10 mouse cellular contexts compared by ENCODE assay signal in the genomic region with DNA sequence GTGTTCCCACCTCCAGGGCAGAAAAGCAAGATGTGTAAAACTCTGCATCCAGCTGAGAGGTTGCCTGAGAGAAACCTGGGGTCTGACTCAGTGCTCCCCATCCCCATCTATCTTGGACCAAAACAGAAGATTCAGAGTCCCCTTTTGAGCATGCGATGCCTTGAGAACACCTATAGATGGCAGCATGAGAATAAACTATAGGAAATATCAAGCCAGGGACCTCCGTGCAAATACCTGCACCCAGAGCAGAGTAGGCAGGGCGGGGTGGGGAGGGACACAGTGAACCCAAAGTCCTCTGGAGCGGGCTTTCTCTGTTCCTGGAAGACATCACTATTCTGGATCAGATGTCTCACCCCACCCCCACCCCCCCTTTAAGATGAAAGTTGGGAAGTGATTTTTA. TPM values are rescaled to one million over a fixed set of nuclear protein-coding genes. Genes with fewer than 3 reads are reported as not detected.
A peak's percentile ranks its signal among the peaks of the same experiment; 100 is the strongest.
DNase-seq lines count a peak whose midpoint lies in the region; ATAC-seq and TF ChIP-seq lines count a peak whose summit lies in the region.
"Had no signal": no experiment of that assay in that cellular context is flagged by ENCODE, and none has a peak within 500 bp of the region (broad histone marks: within the 10 kb centered on the region; RNA-seq: fewer than 3 reads in every experiment).

No protein-coding gene starts in this region.

- no peak overlapping the region for H3K4me3 ChIP-seq in forebrain, embryonic 15.5 days
- H3K4me3 ChIP-seq in forebrain, embryonic 12.5 days (replicated peaks) = no peak overlapping the region
- no peak overlapping the region for H3K4me3 ChIP-seq in layer of hippocampus, adult 2 months

- TF ChIP-seq CTCF in layer of hippocampus, adult 2 months (conservative IDR thresholded peaks at IDR 0.05) = peak; percentile 77

- H3K4me1 ChIP-seq in forebrain, embryonic 15.5 days = peaks cover 12% of the 10 kb centered on the region
- 0 out of 2 replicates have a peak, but pooled peaks cover 3% of the 10 kb centered on the region for H3K4me1 ChIP-seq in forebrain, embryonic 12.5 days

- H3K27ac ChIP-seq in forebrain, embryonic 15.5 days (replicated peaks) = no peak overlapping the region
- H3K27ac ChIP-seq in forebrain, embryonic 12.5 days = no peak overlapping the region
- no peak overlapping the region for H3K27ac ChIP-seq in layer of hippocampus, adult 2 months

- H3K4me2 ChIP-seq in forebrain, embryonic 15.5 days (replicated peaks) = no peak overlapping the region
- H3K4me2 ChIP-seq in forebrain, embryonic 12.5 days = no peak overlapping the region

- no peaks in the 10 kb centered on the region for H3K9me3 ChIP-seq in forebrain, embryonic 15.5 days
- no peaks in the 10 kb centered on the region for H3K9me3 ChIP-seq in forebrain, embryonic 12.5 days

- 49% methylated on average over 4 of the region's 4 CpGs for WGBS in forebrain, embryonic 15.5 days
- WGBS in forebrain, embryonic 12.5 days = 49% methylated on average over 4 of the region's 4 CpGs

- no peaks in the 10 kb centered on the region for H3K36me3 ChIP-seq in forebrain, embryonic 15.5 days
- no peaks in the 10 kb centered on the region for H3K36me3 ChIP-seq in forebrain, embryonic 12.5 days (replicated peaks)

- no peaks in the 10 kb centered on the region for H3K27me3 ChIP-seq in forebrain, embryonic 15.5 days
- no peaks in the 10 kb centered on the region for H3K27me3 ChIP-seq in forebrain, embryonic 12.5 days

- H3K9ac ChIP-seq in forebrain, embryonic 15.5 days (replicated peaks) = no peak overlapping the region
- no peak overlapping the region for H3K9ac ChIP-seq in forebrain, embryonic 12.5 days

- peak; percentile 20 to 28 for DNase-seq in layer of hippocampus, adult 2 months (ENCODE audit: low spot score in 2 of 2)
- DNase-seq in layer of hippocampus, postnatal 14 days (ENCODE audit: low spot score in 2 of 2) = no peak
- peak; percentile 1 for DNase-seq in 416B (ENCODE audit: low read depth)
- peak; percentile 12 for DNase-seq in T-cell, adult 2 months (ENCODE audit: low spot score)
- no peak for DNase-seq in spleen, postnatal 36 days (ENCODE audit: low spot score in 2 of 2)
- DNase-seq in urinary bladder, postnatal 36 days (ENCODE audit: low spot score in 2 of 2) = no peak
- DNase-seq: cerebellum, adult 8-10 months had no signal

- ATAC-seq in forebrain, embryonic 15.5 days (replicated peaks) = 0 out of 2 replicates have a peak, but pooled peaks have one; percentile 29
- ATAC-seq in forebrain, embryonic 12.5 days (ENCODE audit: low FRiP score) = no peak
- ATAC-seq: inflammation-experienced regulatory T-cells, adult 6 months had no signal

RNA-seq across cellular contexts. Expression of a gene that starts 11.2 kb away (rescaled TPM):
- 0.36 and 0.41 TPM in 2 replicates for polyA plus RNA-seq in forebrain, embryonic 15.5 days (2015; fragmentation: Nextera tagmentation; extraction: Ambion mirVana)
- 0.18 TPM in 2 replicates for polyA plus RNA-seq in forebrain, embryonic 12.5 days (2016; fragmentation: Nextera tagmentation; extraction: Ambion mirVana)
- under 1 TPM; 0.38 to 0.44 TPM for total RNA-seq in layer of hippocampus, adult 2 months (2021)
- 1 to 10 TPM in 1 of 2 experiments, under 1 TPM in 1; 0.99 to 1.1 TPM for total RNA-seq in layer of hippocampus, postnatal 14 days (2021)
- polyA plus RNA-seq: inflammation-experienced regulatory T-cells, adult 6 months had no signal

Comparison
In these comparisons a context has a peak if more than half of its experiments do, and no peak if none do; other contexts are left out.
1. DNase-seq: peak in layer of hippocampus, adult 2 months (2 of 2), 416B (single experiment) and T-cell, adult 2 months (single experiment); none in layer of hippocampus, postnatal 14 days (0 of 2), spleen, postnatal 36 days (0 of 2) and urinary bladder, postnatal 36 days (0 of 2).